Mouse (Mus musculus) cerebellum, adult 2 months (tissue): ENCODE data around the gene Mettl23. TPM values are rescaled to one million over a fixed set of nuclear protein-coding genes. Genes with fewer than 3 reads are reported as not detected.
"Not testable (repeated sequence)": the region's sequence is repeated elsewhere in the genome, so short reads cannot be mapped to it uniquely, and the experiment has no call there.

ENCODE experiments used
- DNase-seq, 2 experiments: peaks; one replicate each; pipeline ENCODE4 v3.0.0; 2021
- H3K27ac ChIP-seq: fragments of 200-500 bp; 2 replicates; pipeline ENCODE4 v1.5.1; 2012; ENCODE audit warnings: low read length, control low read depth, inconsistent platforms; ENCODE audit not compliant: insufficient read depth
- H3K27me3 ChIP-seq: fragments of 200-500 bp; 2 replicates; pipeline ENCODE4 v1.6.1; 2012; ENCODE audit warnings: inconsistent platforms, mild to moderate bottlenecking, low read length, moderate library complexity; ENCODE audit not compliant: control insufficient read depth, insufficient read depth
- H3K4me1 ChIP-seq: fragments of 200-500 bp; 2 replicates; pipeline ENCODE4 v1.6.1; 2011; ENCODE audit warnings: low read length; ENCODE audit not compliant: control insufficient read depth, insufficient read depth
- H3K4me3 ChIP-seq: fragments of 200-500 bp; replicated peaks from 2 replicates; pipeline ENCODE3; 2011; ENCODE audit warnings: mild to moderate bottlenecking, low read depth, low read length, control low read depth; ENCODE audit not compliant: insufficient read depth
- CTCF ChIP-seq: fragments of 200-500 bp; IDR thresholded peaks from 2 replicates; pipeline ENCODE4 v1.5.1; 2011; ENCODE audit warnings: low read depth, mild to moderate bottlenecking, control low read depth, low read length, moderate library complexity, borderline replicate concordance; ENCODE audit not compliant: insufficient read depth
- POLR2A ChIP-seq: fragments of 200-500 bp; IDR thresholded peaks from 2 replicates; pipeline ENCODE4 v1.6.1; 2011; ENCODE audit warnings: low read length, control low read depth, borderline replicate concordance; ENCODE audit not compliant: insufficient read depth
- WGBS: fragments of 180-500 bp; shearing (Covaris S2); methylation state at CpG from one replicate; pipeline ENCODE4 v1.1.7; 2018; 5-methylcytosine and 5-hydroxymethylcytosine counted together
- polyA plus RNA-seq: library from polyadenylated mRNA; depleted of rRNA; stranded (reverse); fragments of >200 nt; gene quantifications from 2 replicates; pipeline ENCODE4 v1.2.3, GENCODE M21; 2012

Gene Mettl23
- polyA plus RNA-seq, 1 experiment: 27.3 TPM

DNA sequence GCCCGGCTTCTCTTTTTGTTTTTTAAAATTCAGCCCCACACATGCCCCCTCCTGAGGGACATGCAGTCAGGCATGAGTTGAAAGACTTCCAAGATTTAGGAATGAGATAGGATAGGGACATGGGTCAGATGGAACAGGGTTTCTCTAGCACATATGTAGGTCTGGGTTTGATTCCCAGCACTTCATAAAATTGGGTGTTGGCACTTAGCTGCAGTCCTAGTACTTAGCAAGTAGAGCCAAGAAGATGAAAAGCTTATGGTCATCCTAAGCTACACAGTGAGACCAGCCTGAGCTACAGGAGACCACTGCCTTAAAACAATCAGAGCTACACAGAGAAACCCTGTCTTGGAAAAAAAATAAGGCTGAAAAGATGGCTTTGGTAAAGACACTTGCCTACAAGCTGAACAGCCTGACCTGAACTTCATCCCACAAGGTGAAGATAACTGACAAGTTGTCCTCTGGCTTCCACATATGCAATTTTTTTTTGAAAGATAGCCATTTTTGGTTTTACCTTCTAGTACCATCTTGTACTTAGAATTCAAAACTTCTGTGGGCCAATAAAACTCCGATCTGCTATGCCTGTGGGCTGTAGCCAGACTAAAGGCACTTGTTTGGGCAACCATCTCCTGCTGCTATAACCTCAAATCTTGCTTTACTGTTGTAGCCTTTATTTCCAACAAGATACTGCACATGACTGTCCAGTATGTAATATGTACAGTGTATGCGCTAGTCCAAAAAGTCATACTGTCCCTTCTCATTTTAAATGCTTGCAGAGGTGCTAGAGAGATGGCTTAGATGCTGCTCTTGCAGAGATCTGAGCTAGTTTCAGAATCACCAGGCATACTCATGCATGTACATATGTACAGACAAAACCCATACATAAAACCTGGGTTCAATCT lies 4.4 kb downstream of the Mettl23 start:
- no peak for TF ChIP-seq POLR2A
- no peak for TF ChIP-seq CTCF
- DNase-seq: no peak
- Histone ChIP-seq H3K4me3 (no peak overlapping the region), H3K27me3 (no peaks in the 10 kb centered on the region), H3K4me1 (no peaks in the 10 kb centered on the region), H3K27ac (no peak overlapping the region)
- 72% methylated on average over 3 of the region's 3 CpGs for WGBS

DNA sequence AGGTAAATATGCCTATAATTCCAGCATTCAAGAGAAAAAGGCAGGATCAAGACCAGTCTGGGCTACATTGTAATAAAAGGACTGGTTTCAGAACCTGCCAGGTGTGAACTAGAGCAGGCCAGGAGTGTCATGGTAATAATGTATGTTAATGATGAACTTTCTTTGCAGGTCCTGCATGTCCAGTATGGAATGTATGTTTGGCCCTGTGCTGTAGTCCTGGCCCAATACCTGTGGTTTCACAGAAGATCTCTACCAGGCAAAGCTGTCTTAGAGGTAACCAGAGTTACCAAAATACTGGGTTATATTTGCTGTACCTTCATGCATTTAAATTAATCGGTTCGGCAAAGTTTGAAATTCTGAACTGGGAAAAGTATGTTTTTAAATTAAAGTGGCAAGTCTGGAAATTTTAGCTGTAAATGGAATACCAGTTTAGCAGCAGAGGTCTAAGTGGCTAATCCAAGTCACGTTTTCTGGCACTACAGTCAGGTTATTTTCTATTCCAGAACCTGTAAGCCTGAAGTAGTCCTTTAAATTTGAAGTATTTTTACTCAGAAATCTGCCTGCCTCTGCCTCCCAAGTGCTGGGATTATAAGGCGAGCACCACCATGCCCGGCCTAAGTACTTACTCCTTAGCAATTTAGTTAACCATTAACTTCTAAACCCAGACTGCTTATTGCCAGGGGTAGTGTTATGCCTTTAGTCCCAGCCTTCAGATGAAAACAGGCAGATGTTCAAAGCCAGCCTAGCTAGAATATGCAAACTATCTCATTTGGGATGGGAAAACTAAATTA lies 5.2 kb downstream of the Mettl23 start:
- no peaks in the 10 kb centered on the region for H3K4me1 ChIP-seq
- no peak overlapping the region for H3K27ac ChIP-seq
- WGBS: 80% methylated on average over 5 of the region's 5 CpGs
- TF ChIP-seq POLR2A (no peak), CTCF (no peak)
- no peak for DNase-seq
- no peaks in the 10 kb centered on the region for H3K27me3 ChIP-seq
- H3K4me3 ChIP-seq: no peak overlapping the region

DNA sequence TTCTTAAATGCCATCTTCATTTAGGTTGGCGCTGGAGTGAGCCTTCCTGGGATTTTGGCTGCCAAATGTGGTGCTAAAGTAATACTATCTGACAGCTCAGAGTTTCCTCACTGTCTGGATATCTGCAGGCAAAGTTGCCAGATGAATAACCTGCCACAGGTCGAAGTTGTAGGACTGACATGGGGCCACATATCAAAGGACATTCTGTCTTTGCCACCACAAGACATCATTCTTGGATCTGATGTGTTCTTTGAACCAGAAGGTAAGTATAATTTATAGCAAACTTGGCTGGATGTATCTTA lies 5.8 kb downstream of the Mettl23 start:
- H3K27me3 ChIP-seq, H3K27ac ChIP-seq: not testable (repeated sequence)
- WGBS: 38% methylated on average over 2 of the region's 2 CpGs

DNA sequence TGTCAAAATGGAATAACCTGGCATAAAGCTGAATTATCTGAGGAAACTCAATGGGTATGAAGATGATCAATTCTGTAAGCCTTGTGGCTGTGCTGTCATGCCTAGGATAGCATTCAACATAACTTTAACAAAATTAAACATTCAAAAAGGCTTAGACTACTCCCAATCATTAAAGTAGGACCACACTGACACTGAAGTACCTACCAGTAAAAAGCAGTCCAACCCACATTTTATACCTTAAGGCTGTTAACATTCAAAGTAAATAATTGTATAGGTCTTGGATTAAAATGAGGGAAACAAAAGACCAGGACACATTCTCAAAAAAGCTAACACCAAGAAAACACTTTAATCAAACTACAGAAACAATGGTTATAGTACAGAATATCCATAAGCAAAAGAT lies 6.5 kb downstream of the Mettl23 start:
- H3K4me1 ChIP-seq: no peaks in the 10 kb centered on the region; the same call in 1 of the 2 replicates
- DNase-seq: no peak
- H3K4me3 ChIP-seq: no peak overlapping the region
- no peaks in the 10 kb centered on the region for H3K27me3 ChIP-seq
- no peak overlapping the region for H3K27ac ChIP-seq
- TF ChIP-seq POLR2A: no peak
- no peak for TF ChIP-seq CTCF

More for the DNA sequence above, 5.8 kb downstream of the Mettl23 start:
- not testable (repeated sequence) for H3K4me1 ChIP-seq, H3K4me3 ChIP-seq, DNase-seq

- no peak for DNase-seq
- 27% methylated on average over 4 of the region's 4 CpGs for WGBS
- TF ChIP-seq POLR2A (no peak), CTCF (no peak)
- no peaks in the 10 kb centered on the region for H3K27me3 ChIP-seq
- H3K4me3 ChIP-seq: no peak overlapping the region
- H3K4me1 ChIP-seq: no peaks in the 10 kb centered on the region; the same call in 1 of the 2 replicates
- H3K27ac ChIP-seq: no peak overlapping the region
Observed at GRCm38 (mm10) chr11:116850085-116850484, 7.0 kb downstream of the Mettl23 start.

DNA sequence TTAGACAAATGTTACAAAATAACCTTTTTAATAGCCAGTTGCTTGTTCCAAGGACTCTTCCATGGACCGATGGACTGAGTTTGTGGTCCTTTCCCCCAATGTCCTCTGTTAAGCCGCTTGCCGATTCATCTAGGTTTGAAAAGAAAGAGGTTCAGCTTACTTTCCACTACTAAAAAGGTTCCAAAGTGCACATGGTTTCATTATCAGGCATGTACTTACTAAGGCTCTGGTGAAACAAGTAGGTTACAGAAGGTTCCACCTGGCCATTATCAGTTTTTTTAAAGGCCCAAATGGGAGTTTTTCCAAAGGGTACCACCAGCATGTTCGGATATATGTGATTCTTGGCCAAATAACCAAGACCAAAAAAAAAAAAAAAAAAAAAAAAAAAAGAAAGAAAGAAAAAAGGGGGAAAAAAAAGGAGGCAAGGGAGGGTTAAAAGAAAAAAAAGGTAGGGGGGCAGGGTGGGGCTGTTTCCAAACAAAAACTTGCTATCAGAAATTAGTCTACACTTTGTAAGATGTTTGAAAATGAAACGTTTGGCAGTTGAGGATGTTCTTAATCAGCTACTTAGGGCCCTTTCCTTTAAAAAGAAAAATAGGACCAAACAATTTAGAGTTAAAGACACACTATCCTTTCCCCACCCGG lies 7.9 kb downstream of the Mettl23 start:
- 10% methylated on average over 6 of the region's 6 CpGs for WGBS
- Histone ChIP-seq H3K27me3 (no peaks in the 10 kb centered on the region), H3K4me1 (no peaks in the 10 kb centered on the region; the same call in 1 of the 2 replicates), H3K27ac (no peak overlapping the region), H3K4me3 (no peak overlapping the region)
- DNase-seq: no peak
- TF ChIP-seq CTCF: no peak
- TF ChIP-seq POLR2A: no peak

GRCm38 (mm10) chr11:116851576-116852290 lies 8.7 kb downstream of the Mettl23 start:
- H3K27ac ChIP-seq: peak overlapping the region; percentile 56
- peak overlapping the region; percentile 95 for H3K4me3 ChIP-seq
- 1% methylated on average over 28 of the region's 29 CpGs for WGBS
- H3K27me3 ChIP-seq: no peaks in the 10 kb centered on the region
- no peak for TF ChIP-seq CTCF
- no peaks in the 10 kb centered on the region; the same call in 1 of the 2 replicates for H3K4me1 ChIP-seq
- no peak for DNase-seq
